Mouse (Mus musculus) embryonic stem cell, embryonic (primary cell): ENCODE data around the gene Ccr6.
"Not testable (repeated sequence)": the region's sequence is repeated elsewhere in the genome, so short reads cannot be mapped to it uniquely, and the experiment has no call there.

Source experiments
- CTCF ChIA-PET, 4 experiments: fragments of 300-600 bp in 2 of 4; fragments of 350-600 bp in 2 of 4; sonication (Branson Sonifier 250); formaldehyde crosslinking; loops; one replicate each; lab custom pipeline; 2022; ENCODE audit warnings: inconsistent platforms in 2 of 4; lab: Charles Lee
- POLR2A ChIA-PET, 4 experiments: fragments of 300-600 bp in 2 of 4; fragments of 350-600 bp in 2 of 4; sonication (Branson Sonifier 250); formaldehyde crosslinking; loops; one replicate each; lab custom pipeline; 2022; ENCODE audit warnings: antibody characterized with exemption in 4 of 4, inconsistent platforms in 1 of 4; lab: Charles Lee

Gene Ccr6

GRCm38 (mm10) chr17:8235743-8236142 is at the start of gene Ccr6:
Ccr6 (plus strand) TSS chr17:8236043.
- ChIA-PET CTCF (no interaction called here), POLR2A (no interaction called here)

- ChIA-PET POLR2A (interaction anchor here in 1 of 4 experiments (0.6 to 1.7 kb wide), 3 partner anchors 10 to 22 kb away, joined by 3 to 4 read pairs (median 4); no protein-coding TSS in a partner anchor), CTCF (no interaction called here)
These were observed 42.2 kb upstream of the Ccr6 start for GRCm38 (mm10) chr17:8193678-8194077.

- ChIA-PET POLR2A (interaction anchor here in 1 of 4 experiments (0.6 to 1.3 kb wide), 2 partner anchors 8 to 499 kb away, joined by 4 read pairs; no protein-coding TSS in a partner anchor), CTCF (no interaction called here)
These were observed 40.0 kb upstream of the Ccr6 start for GRCm38 (mm10) chr17:8195685-8196376.

- CTCF ChIA-PET = interaction anchor here in 1 of 4 experiments (0.6 to 1.0 kb wide), 2 partner anchors 45 to 329 kb away, joined by 3 to 4 read pairs; no protein-coding TSS in a partner anchor
- POLR2A ChIA-PET = interaction anchor here in 2 of 4 experiments (1.1 to 1.3 kb wide), 3 partner anchors 10 to 41 kb away, joined by 3 read pairs; no protein-coding TSS in a partner anchor
These were observed 38.2 kb upstream of the Ccr6 start for GRCm38 (mm10) chr17:8197652-8198051.

- ChIA-PET POLR2A (interaction anchor here in 3 of 4 experiments (0.6 to 2.3 kb wide), 7 partner anchors 9 to 499 kb away, joined by 3 to 5 read pairs (median 4); no protein-coding TSS in a partner anchor), CTCF (no interaction called here)
These were observed 36.5 kb upstream of the Ccr6 start for GRCm38 (mm10) chr17:8199067-8199935.

- ChIA-PET CTCF (no interaction called here), POLR2A (interaction anchor here (0.6 to 2.3 kb wide), 5 partner anchors 10 to 498 kb away, joined by 3 to 5 read pairs (median 4); no protein-coding TSS in a partner anchor)
These were observed 35.9 kb upstream of the Ccr6 start for GRCm38 (mm10) chr17:8199936-8200330.

GRCm38 (mm10) chr17:8203487-8203886 is 32.4 kb upstream of the Ccr6 start:
- ChIA-PET POLR2A (interaction anchor here in 1 of 4 experiments (1.2 kb wide), 1 partner anchor 20 kb away, joined by 3 read pairs; no protein-coding TSS in a partner anchor), CTCF (no interaction called here)

GRCm38 (mm10) chr17:8205221-8205631 is 30.6 kb upstream of the Ccr6 start:
- CTCF ChIA-PET, POLR2A ChIA-PET: not testable (repeated sequence)

GRCm38 (mm10) chr17:8206691-8207090 is 29.2 kb upstream of the Ccr6 start:
- ChIA-PET POLR2A (no interaction called here), CTCF (no interaction called here)

- CTCF ChIA-PET = no interaction called here
- POLR2A ChIA-PET = no interaction called here
These were observed 26.1 kb upstream of the Ccr6 start for GRCm38 (mm10) chr17:8209696-8210095.

GRCm38 (mm10) chr17:8210170-8210569 is 25.7 kb upstream of the Ccr6 start:
- POLR2A ChIA-PET = no interaction called here
- CTCF ChIA-PET = no interaction called here

- CTCF ChIA-PET = no interaction called here
- POLR2A ChIA-PET = no interaction called here
These were observed 25.2 kb upstream of the Ccr6 start for GRCm38 (mm10) chr17:8210675-8211074.

- ChIA-PET CTCF (no interaction called here), POLR2A (no interaction called here)
These were observed 24.4 kb upstream of the Ccr6 start for GRCm38 (mm10) chr17:8211399-8211798.

GRCm38 (mm10) chr17:8214369-8214768 is 21.5 kb upstream of the Ccr6 start:
- POLR2A ChIA-PET = interaction anchor here in 1 of 4 experiments (0.9 kb wide), 1 partner anchor 13 kb away, joined by 4 read pairs; no protein-coding TSS in a partner anchor
- CTCF ChIA-PET = interaction anchor here in 2 of 4 experiments (1.1 to 1.5 kb wide), 2 partner anchors 9 to 10 kb away, joined by 3 read pairs; no protein-coding TSS in a partner anchor

GRCm38 (mm10) chr17:8215016-8215745 is 20.7 kb upstream of the Ccr6 start:
- ChIA-PET CTCF (interaction anchor here in 2 of 4 experiments (0.7 to 1.5 kb wide), 5 partner anchors 8 to 259 kb away, joined by 3 read pairs; no protein-coding TSS in a partner anchor), POLR2A (interaction anchor here in 1 of 4 experiments (0.9 kb wide), 1 partner anchor 9 kb away, joined by 4 read pairs; no protein-coding TSS in a partner anchor)

GRCm38 (mm10) chr17:8223225-8223624 is 12.6 kb upstream of the Ccr6 start:
- ChIA-PET POLR2A (interaction anchor here in 2 of 4 experiments (0.5 to 0.9 kb wide), 2 partner anchors 20 to 141 kb away, joined by 3 read pairs; no protein-coding TSS in a partner anchor), CTCF (interaction anchor here in 2 of 4 experiments (1.2 to 1.5 kb wide), 2 partner anchors 8 kb away, joined by 3 read pairs; no protein-coding TSS in a partner anchor)

GRCm38 (mm10) chr17:8224072-8224471 is 11.8 kb upstream of the Ccr6 start:
- POLR2A ChIA-PET = interaction anchor here in 2 of 4 experiments (0.7 to 0.9 kb wide), 2 partner anchors 9 to 21 kb away, joined by 3 to 4 read pairs; no protein-coding TSS in a partner anchor

GRCm38 (mm10) chr17:8225166-8225565 is 10.7 kb upstream of the Ccr6 start:
- CTCF ChIA-PET = interaction anchor here in 1 of 4 experiments (1.1 kb wide), 1 partner anchor 32 kb away, joined by 3 read pairs; no protein-coding TSS in a partner anchor

More at GRCm38 (mm10) chr17:8224072-8224471, 11.8 kb upstream of the Ccr6 start:
- CTCF ChIA-PET = interaction anchor here in 2 of 4 experiments (0.5 to 1.5 kb wide), 3 partner anchors 9 to 662 kb away, joined by 3 to 4 read pairs (median 3); no protein-coding TSS in a partner anchor

More at GRCm38 (mm10) chr17:8225166-8225565, 10.7 kb upstream of the Ccr6 start:
- POLR2A ChIA-PET = no interaction called here
